Mouse (Mus musculus): ENCODE measurements at regions not wholly inside any gene's neighbourhood (a gene's known extent, or its start where the extent isn't known, plus 50 kb on each side); places are given as distances from the start of the nearest gene placed in this dataset.

DNA sequence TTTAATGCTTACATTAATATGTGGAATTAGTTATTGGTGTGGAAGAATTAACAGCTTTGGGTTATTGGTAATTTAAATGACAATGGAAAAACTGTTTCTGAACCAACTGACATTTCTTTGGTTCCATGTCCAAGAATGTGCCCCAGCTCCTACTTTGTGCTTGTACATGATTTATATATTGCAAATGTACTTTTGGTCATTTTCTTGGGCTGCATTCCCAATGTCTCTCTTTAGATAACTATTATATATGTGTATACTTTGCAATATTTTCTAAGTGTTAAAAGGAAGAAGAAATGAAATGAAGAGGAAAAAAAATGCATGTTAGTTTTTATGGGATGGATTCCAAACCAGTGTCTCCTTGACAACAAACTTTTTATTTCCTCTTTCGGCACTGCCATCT is 297.4 kb downstream of the Kcnj2 start:
- H3K36me3 ChIP-seq, result no peaks in the 10 kb centered on the region
- H3K4me3 ChIP-seq, result no peak overlapping the region
- no peaks in the 10 kb centered on the region for H3K9me3 ChIP-seq
- no peaks in the 10 kb centered on the region for H3K27me3 ChIP-seq (replicated peaks)
- no peak overlapping the region for H3K27ac ChIP-seq
- no peak for ATAC-seq (ENCODE audit: low FRiP score, low read depth)
- H3K4me1 ChIP-seq, result no peaks in the 10 kb centered on the region
- no peak overlapping the region for H3K4me2 ChIP-seq (replicated peaks)
- WGBS, result 90% methylated on average over 1 of the region's 1 CpGs
- no peak overlapping the region for H3K9ac ChIP-seq

DNA sequence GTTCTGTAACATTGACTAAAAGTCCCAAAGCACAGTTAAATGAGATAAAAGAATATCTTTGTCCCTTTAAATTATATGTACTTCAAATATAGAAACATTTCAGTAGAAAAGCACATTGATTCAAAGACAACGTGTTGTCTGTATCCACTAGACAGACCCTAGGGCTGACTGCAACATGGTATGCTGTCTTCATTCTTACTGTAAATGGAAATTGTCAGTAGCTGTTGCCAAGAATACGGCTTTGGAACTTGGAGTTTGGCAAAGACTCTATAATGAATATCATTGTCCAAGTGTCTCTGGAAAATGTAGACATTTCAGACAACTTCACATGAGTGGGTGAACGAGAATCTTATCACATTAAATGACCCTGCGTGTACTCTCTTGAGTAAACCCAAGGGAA is 311.2 kb downstream of the Kcnj2 start:
- ATAC-seq (ENCODE audit: low FRiP score, low read depth), result no peak
- H3K36me3 ChIP-seq, result no peaks in the 10 kb centered on the region
- H3K4me3 ChIP-seq, result no peak overlapping the region
- no peaks in the 10 kb centered on the region for H3K4me1 ChIP-seq
- no peak overlapping the region for H3K4me2 ChIP-seq (replicated peaks)
- H3K9ac ChIP-seq, result no peak overlapping the region
- no peak overlapping the region for H3K27ac ChIP-seq
- 88% methylated on average over 4 of the region's 4 CpGs for WGBS
- no peaks in the 10 kb centered on the region for H3K27me3 ChIP-seq (replicated peaks)
- H3K9me3 ChIP-seq, result no peaks in the 10 kb centered on the region

DNA sequence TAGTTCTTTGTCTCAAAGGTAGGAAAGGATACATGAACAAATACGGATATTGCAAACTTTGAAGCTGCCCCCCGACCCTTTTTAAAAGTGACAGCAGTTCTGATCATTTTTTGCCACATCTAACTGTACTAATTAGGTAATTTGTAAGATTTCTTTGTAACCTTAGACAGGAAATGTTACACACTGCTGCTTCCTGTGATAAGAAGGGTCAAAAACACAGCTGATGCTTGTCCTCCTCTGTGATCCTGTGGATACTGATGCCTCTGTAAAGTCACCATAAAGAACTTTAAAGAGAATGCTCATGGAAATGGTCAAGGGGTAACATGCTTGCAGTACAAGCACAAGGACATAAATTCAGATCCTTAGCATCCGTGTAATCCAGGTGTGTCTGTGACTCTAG is 313.9 kb downstream of the Kcnj2 start:
- 81% methylated on average over 3 of the region's 3 CpGs for WGBS
- Histone ChIP-seq H3K4me1 (no peaks in the 10 kb centered on the region), H3K36me3 (no peaks in the 10 kb centered on the region), H3K9me3 (no peaks in the 10 kb centered on the region), H3K4me3 (no peak overlapping the region), H3K27me3 (replicated peaks) (no peaks in the 10 kb centered on the region), H3K9ac (no peak overlapping the region), H3K27ac (no peak overlapping the region), H3K4me2 (replicated peaks) (no peak overlapping the region)
- ATAC-seq (ENCODE audit: low FRiP score, low read depth), result no peak

DNA sequence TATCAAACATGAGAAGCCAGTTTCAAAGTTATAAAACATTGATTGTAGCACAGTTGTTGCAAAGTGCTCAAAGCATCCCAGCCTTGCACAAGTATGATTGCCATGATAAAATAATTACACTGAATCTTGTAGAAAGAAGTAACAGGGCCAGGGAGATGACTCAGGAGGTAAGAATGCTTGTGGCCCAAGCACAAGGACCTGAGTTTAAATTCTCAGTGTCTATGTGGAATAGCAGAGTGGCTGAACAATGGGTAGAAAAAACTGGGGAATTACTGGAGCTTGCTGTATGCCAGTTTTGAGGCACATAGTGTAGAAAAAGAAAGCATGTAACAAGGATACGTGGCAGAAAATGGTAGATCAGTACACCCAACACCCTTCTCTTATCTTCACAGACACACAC is 332.7 kb downstream of the Kcnj2 start:
- ATAC-seq (ENCODE audit: low FRiP score, low read depth), result no peak
- 86% methylated on average over 1 of the region's 1 CpGs for WGBS
- H3K27me3 ChIP-seq (replicated peaks), result no peaks in the 10 kb centered on the region
- no peak overlapping the region for H3K4me2 ChIP-seq (replicated peaks)
- no peaks in the 10 kb centered on the region for H3K9me3 ChIP-seq
- no peak overlapping the region for H3K4me3 ChIP-seq
- no peaks in the 10 kb centered on the region for H3K36me3 ChIP-seq
- no peaks in the 10 kb centered on the region for H3K4me1 ChIP-seq
- no peak overlapping the region for H3K27ac ChIP-seq
- no peak overlapping the region for H3K9ac ChIP-seq

DNA sequence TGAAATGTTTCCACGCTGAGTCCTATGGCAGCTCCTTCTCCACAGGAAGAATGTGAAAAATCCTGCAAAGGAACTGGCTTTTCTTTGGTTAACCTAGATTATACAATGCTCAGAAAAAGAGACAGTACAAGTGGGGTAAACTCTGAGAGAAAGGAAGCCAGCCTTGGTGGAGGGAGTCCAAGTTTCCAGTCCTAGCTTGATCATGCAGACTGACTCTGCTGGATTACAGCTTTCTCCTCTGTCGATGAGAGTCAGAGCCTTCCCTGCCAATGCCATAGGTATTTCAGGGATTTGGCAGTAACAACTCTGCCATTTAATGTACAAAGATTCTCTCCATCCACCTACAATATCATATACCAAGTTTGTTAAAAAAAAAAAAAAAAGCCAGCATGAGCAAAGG is 343.3 kb downstream of the Kcnj2 start:
- ATAC-seq (ENCODE audit: low FRiP score, low read depth), result no peak
- H3K27me3 ChIP-seq (replicated peaks), result no peaks in the 10 kb centered on the region
- H3K4me3 ChIP-seq, result no peak overlapping the region
- no peaks in the 10 kb centered on the region for H3K36me3 ChIP-seq
- no peaks in the 10 kb centered on the region for H3K9me3 ChIP-seq
- no peaks in the 10 kb centered on the region for H3K4me1 ChIP-seq
- WGBS, result 92% methylated on average over 2 of the region's 2 CpGs
- no peak overlapping the region for H3K9ac ChIP-seq
- H3K27ac ChIP-seq, result no peak overlapping the region
- H3K4me2 ChIP-seq (replicated peaks), result no peak overlapping the region

DNA sequence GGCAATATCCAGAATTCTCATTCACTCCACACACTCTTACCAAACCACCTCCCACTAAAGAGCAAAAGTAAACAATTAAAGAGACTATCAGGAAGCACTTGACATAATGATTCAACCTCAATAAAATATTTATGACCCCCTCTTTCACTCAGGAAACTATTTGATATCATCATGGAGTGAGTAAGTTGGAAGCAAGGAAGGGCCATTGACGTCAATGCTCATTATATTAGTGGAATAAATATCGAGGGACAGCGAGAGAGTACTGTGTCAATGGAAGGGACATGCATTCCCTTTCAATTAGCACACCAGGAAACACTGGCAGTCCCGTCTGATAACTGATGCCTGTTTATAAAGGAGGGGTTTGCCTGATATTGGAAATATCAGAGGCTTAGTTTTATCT is 358.9 kb downstream of the Kcnj2 start:
- H3K36me3 ChIP-seq, result no peaks in the 10 kb centered on the region
- no peaks in the 10 kb centered on the region for H3K4me1 ChIP-seq
- no peak overlapping the region for H3K4me3 ChIP-seq
- 71% methylated on average over 4 of the region's 4 CpGs for WGBS
- H3K9ac ChIP-seq, result no peak overlapping the region
- no peaks in the 10 kb centered on the region for H3K27me3 ChIP-seq (replicated peaks)
- no peak for ATAC-seq (ENCODE audit: low FRiP score, low read depth)
- H3K9me3 ChIP-seq, result no peaks in the 10 kb centered on the region
- no peak overlapping the region for H3K27ac ChIP-seq
- H3K4me2 ChIP-seq (replicated peaks), result no peak overlapping the region

DNA sequence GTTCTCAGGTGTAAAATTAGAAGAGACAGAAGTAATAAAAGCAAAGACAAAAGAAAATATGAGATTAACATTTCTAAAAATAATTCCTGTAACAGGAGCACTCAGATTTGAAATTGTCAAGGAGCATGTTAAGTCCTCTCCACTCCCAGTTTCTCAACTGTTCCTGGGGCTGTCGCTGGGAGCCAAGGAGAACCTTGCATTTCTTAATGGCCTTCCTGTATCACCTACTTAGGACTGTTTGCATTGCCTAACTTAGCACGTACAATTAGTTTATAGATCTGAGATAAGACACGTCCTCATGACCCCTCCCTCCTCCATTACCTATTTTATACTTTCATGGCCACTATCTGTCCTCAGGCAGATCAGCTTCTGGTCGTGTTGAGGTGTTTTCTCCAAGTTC is 360.8 kb downstream of the Kcnj2 start:
- Histone ChIP-seq H3K27me3 (replicated peaks) (no peaks in the 10 kb centered on the region), H3K36me3 (no peaks in the 10 kb centered on the region), H3K9ac (no peak overlapping the region), H3K9me3 (no peaks in the 10 kb centered on the region), H3K4me1 (no peaks in the 10 kb centered on the region), H3K4me3 (no peak overlapping the region), H3K27ac (no peak overlapping the region), H3K4me2 (replicated peaks) (no peak overlapping the region)
- ATAC-seq (ENCODE audit: low FRiP score, low read depth), result no peak
- WGBS, result 80% methylated on average over 4 of the region's 4 CpGs

DNA sequence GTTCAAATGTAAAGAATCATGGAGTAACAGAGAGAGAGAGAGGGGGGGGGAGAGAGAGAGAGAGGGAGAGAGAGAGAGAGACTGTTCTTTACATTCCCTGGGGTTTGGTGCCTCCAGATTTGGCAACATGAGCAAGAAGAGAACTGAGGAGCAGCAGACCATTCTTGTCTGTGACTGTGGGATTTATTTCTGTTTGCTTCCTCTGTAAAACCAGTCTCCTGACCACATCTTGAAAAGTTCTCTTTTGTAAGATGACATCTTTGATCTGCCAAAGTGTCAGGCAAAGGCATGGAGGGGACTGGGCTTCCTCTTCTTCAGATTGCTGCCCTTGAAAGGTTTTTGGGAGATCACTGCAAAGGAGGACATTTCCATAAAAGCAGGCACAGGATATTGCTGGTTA is 376.3 kb downstream of the Kcnj2 start:
- no peak overlapping the region for H3K4me3 ChIP-seq
- no peaks in the 10 kb centered on the region for H3K9me3 ChIP-seq
- no peaks in the 10 kb centered on the region for H3K27me3 ChIP-seq (replicated peaks)
- no peaks in the 10 kb centered on the region for H3K36me3 ChIP-seq
- ATAC-seq (ENCODE audit: low FRiP score, low read depth), result no peak
- no peak overlapping the region for H3K4me2 ChIP-seq (replicated peaks)
- H3K4me1 ChIP-seq, result no peaks in the 10 kb centered on the region
- H3K27ac ChIP-seq, result no peak overlapping the region
- no peak overlapping the region for H3K9ac ChIP-seq

DNA sequence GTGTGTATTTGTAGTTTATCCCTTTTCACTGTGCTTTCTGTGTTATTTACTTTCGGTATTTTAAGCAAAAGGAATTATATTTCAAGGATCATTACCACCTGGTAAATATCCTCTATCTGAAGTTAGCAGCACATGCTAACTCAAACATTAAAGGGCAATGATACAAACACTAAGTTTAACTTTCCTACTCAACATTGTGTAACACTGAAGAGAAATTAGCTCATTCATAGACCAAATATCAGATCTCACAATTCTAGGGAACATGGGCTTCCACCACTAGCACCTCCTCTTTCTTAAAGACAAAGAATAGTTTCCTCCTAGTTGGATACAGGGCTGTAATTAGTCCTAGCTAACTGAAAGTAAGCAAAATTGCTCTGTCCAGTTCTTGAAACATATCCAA is 377.4 kb downstream of the Kcnj2 start:
- H3K9ac ChIP-seq, result no peak overlapping the region
- no peaks in the 10 kb centered on the region for H3K36me3 ChIP-seq
- ATAC-seq (ENCODE audit: low FRiP score, low read depth), result no peak
- no peak overlapping the region for H3K27ac ChIP-seq
- no peak overlapping the region for H3K4me3 ChIP-seq
- H3K27me3 ChIP-seq (replicated peaks), result no peaks in the 10 kb centered on the region
- WGBS, result 95% methylated on average over 1 of the region's 1 CpGs
- no peaks in the 10 kb centered on the region for H3K4me1 ChIP-seq
- no peaks in the 10 kb centered on the region for H3K9me3 ChIP-seq
- no peak overlapping the region for H3K4me2 ChIP-seq (replicated peaks)

DNA sequence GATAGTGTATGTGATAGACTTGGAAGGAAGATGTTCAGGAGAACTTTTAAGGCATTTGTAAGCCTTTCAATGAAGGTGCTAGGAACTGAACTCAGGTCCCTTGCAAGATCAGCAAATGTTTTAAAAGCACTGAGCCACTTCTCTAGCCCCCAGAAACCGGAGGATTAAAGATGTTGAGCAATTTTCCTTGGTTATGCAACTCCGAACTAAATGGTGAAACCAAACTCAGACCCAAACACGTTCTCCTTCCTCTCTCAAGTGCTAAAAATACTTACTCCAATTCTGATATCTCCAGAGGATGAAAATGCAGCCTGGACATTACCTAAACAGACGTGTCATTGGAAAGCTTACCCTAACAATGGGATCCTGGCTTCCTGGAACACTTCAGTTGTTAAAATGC is 378.8 kb downstream of the Kcnj2 start:
- Histone ChIP-seq H3K27ac (no peak overlapping the region), H3K4me1 (no peaks in the 10 kb centered on the region), H3K27me3 (replicated peaks) (no peaks in the 10 kb centered on the region), H3K36me3 (no peaks in the 10 kb centered on the region), H3K4me3 (no peak overlapping the region), H3K4me2 (replicated peaks) (no peak overlapping the region), H3K9ac (no peak overlapping the region), H3K9me3 (no peaks in the 10 kb centered on the region)
- WGBS, result 79% methylated on average over 4 of the region's 4 CpGs
- ATAC-seq (ENCODE audit: low FRiP score, low read depth), result no peak

DNA sequence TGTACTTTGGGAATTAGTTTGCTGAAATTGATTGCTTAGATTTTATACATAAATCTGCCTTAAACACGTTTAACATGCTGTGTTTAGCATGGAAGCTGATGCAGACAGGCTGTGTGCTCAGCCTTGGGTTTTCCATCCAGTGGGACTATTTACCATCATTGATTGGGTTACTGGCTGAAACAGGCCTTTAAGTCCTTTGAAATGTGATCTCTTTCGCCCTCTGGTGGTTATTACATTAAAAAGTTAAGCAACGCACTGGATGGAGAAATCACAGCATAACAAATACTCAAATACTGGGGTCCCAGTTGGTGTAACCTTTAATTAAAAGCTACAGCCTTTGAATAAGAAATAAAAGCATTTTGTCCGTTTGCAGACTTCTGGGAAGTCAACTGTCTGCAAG is 379.8 kb downstream of the Kcnj2 start:
- peak; percentile 37; the same call in 1 of the 2 replicates for ATAC-seq (ENCODE audit: low FRiP score, low read depth)
- H3K4me3 ChIP-seq, result no peak overlapping the region
- H3K27ac ChIP-seq, result no peak overlapping the region
- no peaks in the 10 kb centered on the region for H3K36me3 ChIP-seq
- no peak overlapping the region for H3K4me2 ChIP-seq (replicated peaks)
- 12% methylated on average over 4 of the region's 4 CpGs for WGBS
- no peaks in the 10 kb centered on the region for H3K27me3 ChIP-seq (replicated peaks)
- H3K9ac ChIP-seq, result no peak overlapping the region
- no peaks in the 10 kb centered on the region for H3K9me3 ChIP-seq
- no peaks in the 10 kb centered on the region for H3K4me1 ChIP-seq

DNA sequence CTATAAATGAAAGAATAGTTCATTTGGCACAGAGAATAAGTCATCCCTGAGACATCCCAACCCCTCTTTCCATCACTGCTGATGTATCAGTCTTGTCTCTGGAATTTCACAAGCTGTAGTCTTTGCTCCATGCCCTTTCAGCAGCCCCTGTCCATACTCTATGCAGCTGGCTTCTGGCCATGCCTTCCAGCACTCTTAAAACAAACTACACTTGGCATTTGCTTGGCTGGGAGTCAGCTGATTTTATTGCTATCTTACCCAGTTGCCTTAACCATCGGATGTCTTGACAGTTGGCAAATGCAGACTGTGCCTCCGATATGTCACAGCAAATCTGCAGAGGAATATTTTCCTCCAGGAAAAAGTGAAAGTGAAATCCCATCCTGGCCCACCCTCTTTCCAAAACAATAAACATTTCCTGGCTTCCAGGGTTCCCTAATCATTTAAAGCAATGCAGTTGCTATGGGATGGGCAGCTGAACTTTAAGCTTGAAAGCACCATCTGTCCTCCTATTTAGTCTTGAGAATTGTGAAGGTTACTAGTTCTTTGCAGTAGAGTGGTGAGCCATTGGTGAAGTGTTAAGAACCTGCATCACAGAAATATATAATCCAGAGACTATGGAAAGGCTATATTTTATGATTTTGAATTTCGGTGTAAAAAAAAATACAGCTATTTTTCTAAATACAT is 385.0 kb downstream of the Kcnj2 start:
- no peak overlapping the region for H3K27ac ChIP-seq
- no peak overlapping the region for H3K4me2 ChIP-seq (replicated peaks)
- 77% methylated on average over 3 of the region's 3 CpGs for WGBS
- H3K4me1 ChIP-seq, result no peaks in the 10 kb centered on the region
- no peaks in the 10 kb centered on the region for H3K9me3 ChIP-seq
- no peak overlapping the region for H3K4me3 ChIP-seq
- H3K9ac ChIP-seq, result no peak overlapping the region
- no peaks in the 10 kb centered on the region for H3K27me3 ChIP-seq (replicated peaks)
- ATAC-seq (ENCODE audit: low FRiP score, low read depth), result no peak
- H3K36me3 ChIP-seq, result no peaks in the 10 kb centered on the region

DNA sequence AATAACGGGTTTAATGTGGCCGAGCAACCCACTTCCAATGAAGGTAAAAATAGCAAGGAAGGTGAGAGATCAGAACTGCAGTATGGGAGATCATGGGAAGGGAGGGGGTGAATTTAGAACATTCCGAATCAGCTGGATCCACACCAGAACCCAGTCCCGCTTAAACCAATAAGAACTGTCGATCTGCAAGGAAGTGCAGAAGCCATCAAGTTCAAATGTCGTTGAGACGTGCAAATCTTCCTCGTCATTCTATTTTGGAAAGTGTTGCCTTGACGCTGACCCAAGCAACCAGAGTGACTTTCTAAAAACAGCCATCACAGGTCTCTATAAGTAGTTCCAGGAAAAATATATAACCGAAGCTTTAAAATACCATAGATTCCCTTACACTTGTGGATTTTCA is 394.1 kb downstream of the Kcnj2 start:
- H3K36me3 ChIP-seq, result no peaks in the 10 kb centered on the region
- H3K4me2 ChIP-seq (replicated peaks), result no peak overlapping the region
- no peak overlapping the region for H3K4me3 ChIP-seq
- H3K4me1 ChIP-seq, result no peaks in the 10 kb centered on the region
- H3K9me3 ChIP-seq, result no peaks in the 10 kb centered on the region
- H3K27ac ChIP-seq, result no peak overlapping the region
- WGBS, result 92% methylated on average over 10 of the region's 10 CpGs
- no peak for ATAC-seq (ENCODE audit: low FRiP score, low read depth)
- H3K9ac ChIP-seq, result no peak overlapping the region
- no peaks in the 10 kb centered on the region for H3K27me3 ChIP-seq (replicated peaks)
